Mouse (Mus musculus): ENCODE measurements around the gene Coro2a.

DNA sequence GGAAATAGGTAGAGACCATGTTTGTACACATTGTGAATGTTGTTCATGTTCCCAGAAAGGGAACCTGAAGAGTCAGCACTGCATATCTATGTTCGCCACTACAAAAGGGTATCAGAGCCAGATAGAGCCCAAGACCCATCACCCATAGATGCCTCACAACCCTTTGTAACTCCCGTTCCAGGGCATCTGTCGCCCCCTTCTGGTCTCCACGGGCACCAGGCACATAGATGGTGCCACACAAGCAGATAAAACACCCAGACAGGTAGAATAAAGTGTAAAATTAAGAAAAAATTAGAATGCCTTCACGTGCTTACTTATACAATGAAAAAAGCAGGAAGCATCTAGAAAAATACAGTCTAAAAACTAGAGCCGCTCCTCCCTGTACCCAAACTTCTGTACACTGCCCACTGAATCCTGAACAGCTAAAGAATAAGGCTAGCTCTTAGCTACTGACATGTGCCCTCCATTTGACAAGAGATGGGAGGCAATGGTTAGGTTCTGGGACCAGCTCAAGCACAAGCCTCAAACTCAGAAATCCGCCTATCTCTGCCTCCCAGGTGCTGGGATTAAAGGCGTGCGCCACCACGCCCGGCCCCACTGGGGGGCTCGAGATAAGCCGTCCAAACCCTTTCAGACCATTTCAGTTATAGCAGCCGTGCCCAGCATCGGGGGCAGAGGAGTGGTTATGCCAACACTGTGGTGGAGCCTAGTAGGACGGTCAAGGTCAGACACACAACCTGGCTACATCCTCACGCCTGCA, 75.0 kb downstream of the Coro2a start:
- TF ChIP-seq CTCF (conservative IDR thresholded peaks at IDR 0.05; ENCODE audit: insufficient read depth, insufficient read length, low read depth, low read length): peak; percentile 46
- no peak for TF ChIP-seq POLR2A (IDR thresholded peaks at IDR 0.05; ENCODE audit: low read depth, low read length)
